Mouse (Mus musculus): ENCODE data around the gene Ptbp3.

Ptbp3 gene

GRCm38 (mm10) chr4:59555177-59555576, 6.0 kb upstream of the Ptbp3 start:
- DNase-seq (ENCODE audit: low read depth, low spot score), result no peak

- no peak for DNase-seq (ENCODE audit: low read depth, low spot score)
These were observed 4.4 kb upstream of the Ptbp3 start for GRCm38 (mm10) chr4:59553576-59553975.

GRCm38 (mm10) chr4:59552835-59553234, 3.7 kb upstream of the Ptbp3 start:
- no peak for DNase-seq (ENCODE audit: low read depth, low spot score)

GRCm38 (mm10) chr4:59551901-59552300, 2.7 kb upstream of the Ptbp3 start:
- DNase-seq (ENCODE audit: low read depth, low spot score), result no peak

- DNase-seq (ENCODE audit: low read depth, low spot score), result no peak
These were observed 905 bp upstream of the Ptbp3 start for GRCm38 (mm10) chr4:59549977-59550560.

- DNase-seq (ENCODE audit: low read depth, low spot score), result peak; percentile 11
These were observed 497 bp downstream of the Ptbp3 start for GRCm38 (mm10) chr4:59548560-59549174.

GRCm38 (mm10) chr4:59548011-59548559, 1.1 kb downstream of the Ptbp3 start:
- no peak for DNase-seq (ENCODE audit: low read depth, low spot score)

GRCm38 (mm10) chr4:59547136-59547889, 1.9 kb downstream of the Ptbp3 start:
- DNase-seq (ENCODE audit: low read depth, low spot score), result no peak

- DNase-seq (ENCODE audit: low read depth, low spot score), result no peak
These were observed 2.7 kb downstream of the Ptbp3 start for GRCm38 (mm10) chr4:59546285-59547071.

GRCm38 (mm10) chr4:59544654-59545053, 4.5 kb downstream of the Ptbp3 start:
- no peak for DNase-seq (ENCODE audit: low read depth, low spot score)

GRCm38 (mm10) chr4:59543006-59543405, 6.2 kb downstream of the Ptbp3 start:
- no peak for DNase-seq (ENCODE audit: low read depth, low spot score)

GRCm38 (mm10) chr4:59536281-59536680, 12.9 kb downstream of the Ptbp3 start:
- DNase-seq (ENCODE audit: low read depth, low spot score), result no peak

GRCm38 (mm10) chr4:59535624-59536023, 13.5 kb downstream of the Ptbp3 start:
- no peak for DNase-seq (ENCODE audit: low read depth, low spot score)

GRCm38 (mm10) chr4:59533268-59533667, 15.9 kb downstream of the Ptbp3 start:
- no peak for DNase-seq (ENCODE audit: low read depth, low spot score)

- no peak for DNase-seq (ENCODE audit: low read depth, low spot score)
These were observed 18.0 kb downstream of the Ptbp3 start for GRCm38 (mm10) chr4:59531172-59531571.

- no peak for DNase-seq (ENCODE audit: low read depth, low spot score)
These were observed 21.7 kb downstream of the Ptbp3 start for GRCm38 (mm10) chr4:59527470-59527869.

- DNase-seq (ENCODE audit: low read depth, low spot score), result no peak
These were observed 22.4 kb downstream of the Ptbp3 start for GRCm38 (mm10) chr4:59526728-59527127.

- DNase-seq (ENCODE audit: low read depth, low spot score), result no peak
These were observed 24.3 kb downstream of the Ptbp3 start for GRCm38 (mm10) chr4:59524875-59525274.

- DNase-seq (ENCODE audit: low read depth, low spot score), result no peak
These were observed 38.8 kb downstream of the Ptbp3 start for GRCm38 (mm10) chr4:59510321-59510720.

- no peak for DNase-seq (ENCODE audit: low read depth, low spot score)
These were observed 39.6 kb downstream of the Ptbp3 start for GRCm38 (mm10) chr4:59509558-59509957.

- DNase-seq (ENCODE audit: low read depth, low spot score), result no peak
These were observed 41.4 kb downstream of the Ptbp3 start for GRCm38 (mm10) chr4:59507766-59508165.

GRCm38 (mm10) chr4:59506704-59507103, 42.5 kb downstream of the Ptbp3 start:
- DNase-seq (ENCODE audit: low read depth, low spot score), result no peak

Data from retina, adult 2 months (tissue).